Mouse (Mus musculus) thymus, adult 2 months (tissue): ENCODE measurements around the gene Syt7. TPM values are rescaled to one million over a fixed set of nuclear protein-coding genes. Genes with fewer than 3 reads are reported as not detected.

Source experiments
- DNase-seq: peaks from one replicate; pipeline ENCODE4 v3.0.0; 2021
- H3K27ac ChIP-seq: fragments of 200-500 bp; 2 replicates; pipeline ENCODE4 v1.5.1; 2012; ENCODE audit warnings: low read length, control low read depth; ENCODE audit not compliant: control insufficient read depth, insufficient read depth
- H3K27me3 ChIP-seq: fragments of 200-500 bp; 2 replicates; pipeline ENCODE4 v1.6.1; 2012; ENCODE audit warnings: mild to moderate bottlenecking, low read length, moderate library complexity, mixed read lengths; ENCODE audit not compliant: control insufficient read depth, insufficient read depth
- H3K36me3 ChIP-seq: fragments of 200-500 bp; 2 replicates; pipeline ENCODE4 v1.6.1; 2012; ENCODE audit warnings: mild to moderate bottlenecking, low read length, moderate library complexity; ENCODE audit not compliant: control insufficient read depth, insufficient read depth
- H3K4me1 ChIP-seq: fragments of 200-500 bp; replicated peaks from 2 replicates; pipeline ENCODE4 v1.6.1; 2012; ENCODE audit warnings: low read length; ENCODE audit not compliant: control insufficient read depth, insufficient read depth
- H3K4me3 ChIP-seq: fragments of 200-500 bp; 2 replicates; pipeline ENCODE4 v1.5.1; 2012; ENCODE audit warnings: mild to moderate bottlenecking, low read length, control low read depth, moderate library complexity; ENCODE audit not compliant: control insufficient read depth, insufficient read depth
- CTCF ChIP-seq: fragments of 200-500 bp; IDR thresholded peaks from 2 replicates; pipeline ENCODE4 v1.5.1; 2012; ENCODE audit warnings: mild to moderate bottlenecking, control low read depth, low read length, moderate library complexity, borderline replicate concordance; ENCODE audit not compliant: control insufficient read depth, poor library complexity, insufficient read depth; ENCODE audit errors: extremely low read depth
- POLR2A ChIP-seq: fragments of 200-500 bp; IDR thresholded peaks from 2 replicates; pipeline ENCODE4 v1.6.1; 2012; ENCODE audit warnings: mild to moderate bottlenecking, low read length, control low read depth, moderate library complexity; ENCODE audit not compliant: control insufficient read depth, poor library complexity, insufficient read depth; ENCODE audit errors: extremely low read depth
- WGBS: fragments of 180-500 bp; shearing (Covaris S2); methylation state at CpG from one replicate; pipeline ENCODE4 v1.1.7; 2018; 5-methylcytosine and 5-hydroxymethylcytosine counted together
- polyA plus RNA-seq: library from polyadenylated mRNA; depleted of rRNA; stranded (reverse); fragments of >200 nt; gene quantifications from 2 replicates; pipeline ENCODE4 v1.2.3, GENCODE M21; 2012

Gene Syt7
- polyA plus RNA-seq, 1 experiment, result 1.8 TPM

GRCm38 (mm10) chr19:10403593-10404380 lies 14.9 kb downstream of the Syt7 start:
- H3K4me3 ChIP-seq, result no peak overlapping the region
- no peaks in the 10 kb centered on the region for H3K4me1 ChIP-seq
- no peaks in the 10 kb centered on the region for H3K36me3 ChIP-seq
- no peak overlapping the region for H3K27ac ChIP-seq
- no peaks in the 10 kb centered on the region for H3K27me3 ChIP-seq
- 81% methylated on average over 10 of the region's 10 CpGs for WGBS
- TF ChIP-seq CTCF (no peak), POLR2A (no peak)
- no peak for DNase-seq

- no peak for DNase-seq
- Histone ChIP-seq H3K27ac (no peak overlapping the region), H3K4me1 (no peaks in the 10 kb centered on the region), H3K27me3 (no peaks in the 10 kb centered on the region), H3K4me3 (no peak overlapping the region), H3K36me3 (no peaks in the 10 kb centered on the region)
- TF ChIP-seq POLR2A, result no peak
- TF ChIP-seq CTCF, result no peak
- WGBS, result 85% methylated on average over 10 of the region's 10 CpGs
Observed at GRCm38 (mm10) chr19:10404424-10404823, 15.5 kb downstream of the Syt7 start.

- TF ChIP-seq POLR2A, result no peak
- TF ChIP-seq CTCF, result no peak
- Histone ChIP-seq H3K27me3 (no peaks in the 10 kb centered on the region), H3K36me3 (no peaks in the 10 kb centered on the region), H3K4me1 (no peaks in the 10 kb centered on the region), H3K4me3 (no peak overlapping the region), H3K27ac (no peak overlapping the region)
- WGBS, result 56% methylated on average over 2 of the region's 2 CpGs
- no peak for DNase-seq
Observed at GRCm38 (mm10) chr19:10404911-10405310, 16.0 kb downstream of the Syt7 start.

GRCm38 (mm10) chr19:10413701-10414242 lies 24.9 kb downstream of the Syt7 start:
- no peaks in the 10 kb centered on the region for H3K4me1 ChIP-seq
- DNase-seq, result no peak
- H3K4me3 ChIP-seq, result no peak overlapping the region
- TF ChIP-seq CTCF (no peak), POLR2A (no peak)
- no peak overlapping the region for H3K27ac ChIP-seq
- no peaks in the 10 kb centered on the region for H3K36me3 ChIP-seq
- no peaks in the 10 kb centered on the region; the same call in 1 of the 2 replicates for H3K27me3 ChIP-seq
- 8% methylated on average over 19 of the region's 19 CpGs for WGBS

GRCm38 (mm10) chr19:10415508-10415907 lies 26.6 kb downstream of the Syt7 start:
- Histone ChIP-seq H3K27me3 (no peaks in the 10 kb centered on the region; the same call in 1 of the 2 replicates), H3K36me3 (no peaks in the 10 kb centered on the region), H3K27ac (no peak overlapping the region), H3K4me1 (no peaks in the 10 kb centered on the region), H3K4me3 (no peak overlapping the region)
- WGBS, result 66% methylated on average over 5 of the region's 5 CpGs
- no peak for DNase-seq
- no peak for TF ChIP-seq POLR2A
- no peak for TF ChIP-seq CTCF

GRCm38 (mm10) chr19:10416889-10417288 lies 28.0 kb downstream of the Syt7 start:
- Histone ChIP-seq H3K27me3 (no peaks in the 10 kb centered on the region; the same call in 1 of the 2 replicates), H3K4me1 (no peaks in the 10 kb centered on the region), H3K4me3 (no peak overlapping the region), H3K36me3 (no peaks in the 10 kb centered on the region), H3K27ac (no peak overlapping the region)
- 64% methylated on average over 8 of the region's 8 CpGs for WGBS
- DNase-seq, result no peak
- TF ChIP-seq CTCF (no peak), POLR2A (no peak)

GRCm38 (mm10) chr19:10417436-10417835 lies 28.5 kb downstream of the Syt7 start:
- TF ChIP-seq CTCF (no peak), POLR2A (no peak)
- Histone ChIP-seq H3K27me3 (no peaks in the 10 kb centered on the region; the same call in 1 of the 2 replicates), H3K4me1 (no peaks in the 10 kb centered on the region), H3K4me3 (no peak overlapping the region), H3K27ac (no peak overlapping the region), H3K36me3 (no peaks in the 10 kb centered on the region)
- no peak for DNase-seq
- WGBS, result 77% methylated on average over 12 of the region's 12 CpGs
